Mouse (Mus musculus): ENCODE results near the gene Get4.

The Get4 gene

GRCm38 (mm10) chr5:139252081-139252909 lies at the start of gene Get4:
Gene Get4, plus strand, starts transcription at chr5:139252324.
- DNase-seq (ENCODE audit: low read depth), result peak; percentile 99

- DNase-seq (ENCODE audit: low read depth), result no peak
Observed at GRCm38 (mm10) chr5:139203312-139203711, 48.8 kb upstream of the Get4 start.

GRCm38 (mm10) chr5:139206081-139206480 lies 46.0 kb upstream of the Get4 start:
- DNase-seq (ENCODE audit: low read depth), result no peak

- no peak for DNase-seq (ENCODE audit: low read depth)
Observed at GRCm38 (mm10) chr5:139206525-139206924, 45.6 kb upstream of the Get4 start.

GRCm38 (mm10) chr5:139208183-139208582 lies 43.9 kb upstream of the Get4 start:
- no peak for DNase-seq (ENCODE audit: low read depth)

GRCm38 (mm10) chr5:139208871-139209684 lies 43.0 kb upstream of the Get4 start:
- no peak for DNase-seq (ENCODE audit: low read depth)

- DNase-seq (ENCODE audit: low read depth), result no peak
Observed at GRCm38 (mm10) chr5:139209685-139210026, 42.5 kb upstream of the Get4 start.

GRCm38 (mm10) chr5:139211737-139212385 lies 40.3 kb upstream of the Get4 start:
- DNase-seq (ENCODE audit: low read depth), result no peak

GRCm38 (mm10) chr5:139214298-139214697 lies 37.8 kb upstream of the Get4 start:
- DNase-seq (ENCODE audit: low read depth), result no peak

- no peak for DNase-seq (ENCODE audit: low read depth)
Observed at GRCm38 (mm10) chr5:139215184-139215583, 36.9 kb upstream of the Get4 start.

- no peak for DNase-seq (ENCODE audit: low read depth)
Observed at GRCm38 (mm10) chr5:139216121-139216520, 36.0 kb upstream of the Get4 start.

- no peak for DNase-seq (ENCODE audit: low read depth)
Observed at GRCm38 (mm10) chr5:139216774-139217173, 35.4 kb upstream of the Get4 start.

GRCm38 (mm10) chr5:139220006-139220515 lies 32.1 kb upstream of the Get4 start:
- DNase-seq (ENCODE audit: low read depth), result no peak

- no peak for DNase-seq (ENCODE audit: low read depth)
Observed at GRCm38 (mm10) chr5:139220610-139221009, 31.5 kb upstream of the Get4 start.

GRCm38 (mm10) chr5:139223331-139223730 lies 28.8 kb upstream of the Get4 start:
- DNase-seq (ENCODE audit: low read depth), result no peak

- DNase-seq (ENCODE audit: low read depth), result no peak
Observed at GRCm38 (mm10) chr5:139227236-139227635, 24.9 kb upstream of the Get4 start.

- DNase-seq (ENCODE audit: low read depth), result no peak
Observed at GRCm38 (mm10) chr5:139227645-139228044, 24.5 kb upstream of the Get4 start.

GRCm38 (mm10) chr5:139228318-139228717 lies 23.8 kb upstream of the Get4 start:
- no peak for DNase-seq (ENCODE audit: low read depth)

GRCm38 (mm10) chr5:139229716-139230115 lies 22.4 kb upstream of the Get4 start:
- no peak for DNase-seq (ENCODE audit: low read depth)

GRCm38 (mm10) chr5:139232083-139232482 lies 20.0 kb upstream of the Get4 start:
- no peak for DNase-seq (ENCODE audit: low read depth)

GRCm38 (mm10) chr5:139234423-139234822 lies 17.7 kb upstream of the Get4 start:
- DNase-seq (ENCODE audit: low read depth), result no peak

- DNase-seq (ENCODE audit: low read depth), result no peak
Observed at GRCm38 (mm10) chr5:139237436-139237835, 14.7 kb upstream of the Get4 start.

Data from c-Kit-positive CD71-positive TER-119-negative erythroid progenitor cells, embryonic 14.5 days (primary cell).